Mouse (Mus musculus): ENCODE data around the gene Thy1. TPM values are rescaled to one million over a fixed set of nuclear protein-coding genes. Genes with fewer than 3 reads are reported as not detected.
A peak's percentile ranks its signal among the peaks of the same experiment; 100 is the strongest.

The Thy1 gene
- polyA plus RNA-seq, 1 experiment from 2014 or later: 14.3 TPM

DNA sequence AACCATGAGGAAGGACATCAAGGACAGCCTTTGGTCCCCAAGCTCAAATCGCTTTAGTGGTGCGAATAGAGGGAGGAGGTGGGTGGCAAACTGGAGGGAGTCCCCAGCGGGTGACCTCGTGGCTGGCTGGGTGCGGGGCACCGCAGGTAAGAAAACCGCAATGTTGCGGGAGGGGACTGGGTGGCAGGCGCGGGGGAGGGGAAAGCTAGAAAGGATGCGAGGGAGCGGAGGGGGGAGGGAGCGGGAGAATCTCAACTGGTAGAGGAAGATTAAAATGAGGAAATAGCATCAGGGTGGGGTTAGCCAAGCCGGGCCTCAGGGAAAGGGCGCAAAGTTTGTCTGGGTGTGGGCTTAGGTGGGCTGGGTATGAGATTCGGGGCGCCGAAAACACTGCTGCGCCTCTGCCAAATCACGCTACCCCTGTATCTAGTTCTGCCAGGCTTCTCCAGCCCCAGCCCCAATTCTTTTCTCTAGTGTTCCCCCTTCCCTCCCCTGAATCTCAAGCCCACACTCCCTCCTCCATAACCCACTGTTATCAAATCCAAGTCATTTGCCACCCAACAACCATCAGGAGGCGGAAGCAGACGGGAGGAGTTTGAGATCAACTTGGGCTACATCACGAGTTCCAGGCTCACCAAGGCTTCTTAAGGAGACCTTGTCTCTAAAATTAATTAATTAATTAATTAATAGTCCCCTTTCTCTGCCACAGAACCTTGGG lies 683 bp downstream of the Thy1 start:
- 4% methylated on average over 23 of the region's 23 CpGs for WGBS
- H3K9me3 ChIP-seq (ENCODE audit: control insufficient read depth, low read length): no peaks in the 10 kb centered on the region
- H3K4me1 ChIP-seq (ENCODE audit: control insufficient read depth, insufficient read depth, low read length): 0 out of 2 replicates have a peak, but pooled peaks cover 10% of the 10 kb centered on the region
- H3K9ac ChIP-seq (ENCODE audit: low read depth, low read length): peak overlapping the region; percentile 47
- H3K4me2 ChIP-seq (replicated peaks; ENCODE audit: low read depth, low read length): peak overlapping the region; percentile 61
- no peaks in the 10 kb centered on the region for H3K36me3 ChIP-seq (ENCODE audit: control insufficient read depth, insufficient read depth, low read length)
- no peak overlapping the region for H3K27ac ChIP-seq (ENCODE audit: low read depth, low read length)
- ATAC-seq (ENCODE audit: low FRiP score, low TSS enrichment): peak; percentile 18; the same call in 1 of the 2 replicates
- peaks cover 23% of the 10 kb centered on the region for H3K27me3 ChIP-seq (ENCODE audit: control insufficient read depth, insufficient read depth, low read length)
- peak overlapping the region; percentile 46 for H3K4me3 ChIP-seq (ENCODE audit: low read length)

DNA sequence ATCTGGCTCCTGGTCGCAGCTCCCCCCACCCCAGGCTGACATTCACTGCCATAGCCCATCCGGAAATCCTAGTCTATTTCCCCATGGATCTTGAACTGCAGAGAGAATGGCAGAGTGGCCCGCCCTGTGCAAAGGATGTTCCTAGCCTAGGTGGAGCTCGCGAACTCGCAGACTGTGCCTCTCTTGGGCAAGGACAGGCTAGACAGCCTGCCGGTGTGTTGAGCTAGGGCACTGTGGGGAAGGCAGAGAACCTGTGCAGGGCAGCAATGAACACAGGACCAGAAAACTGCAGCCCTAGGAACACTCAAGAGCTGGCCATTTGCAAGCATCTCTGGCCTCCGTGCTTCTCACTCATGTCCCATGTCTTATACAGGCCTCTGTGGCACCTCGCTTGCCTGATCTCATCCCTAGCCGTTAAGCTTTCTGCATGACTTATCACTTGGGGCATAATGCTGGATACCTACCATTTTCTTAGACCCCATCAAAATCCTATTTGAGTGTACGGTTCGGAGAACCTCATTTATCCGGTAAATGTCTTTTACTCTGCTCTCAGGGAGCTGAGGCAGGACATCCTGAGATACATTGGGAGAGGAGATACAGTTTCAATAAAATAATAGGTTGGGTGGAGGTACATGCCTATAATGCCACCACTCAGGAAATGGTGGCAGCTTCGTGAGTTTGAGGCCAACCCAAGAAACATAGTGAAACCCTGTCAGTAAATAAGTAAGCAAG lies 1.4 kb downstream of the Thy1 start:
- ATAC-seq (ENCODE audit: low FRiP score, low TSS enrichment): no peak
- Histone ChIP-seq H3K27ac (ENCODE audit: low read depth, low read length) (no peak overlapping the region), H3K27me3 (ENCODE audit: control insufficient read depth, insufficient read depth, low read length) (peaks cover 23% of the 10 kb centered on the region), H3K4me2 (replicated peaks; ENCODE audit: low read depth, low read length) (peak overlapping the region; percentile 61), H3K36me3 (ENCODE audit: control insufficient read depth, insufficient read depth, low read length) (no peaks in the 10 kb centered on the region), H3K4me3 (ENCODE audit: low read length) (peak overlapping the region; percentile 46), H3K4me1 (ENCODE audit: control insufficient read depth, insufficient read depth, low read length) (0 out of 2 replicates have a peak, but pooled peaks cover 10% of the 10 kb centered on the region), H3K9ac (ENCODE audit: low read depth, low read length) (no peak overlapping the region), H3K9me3 (ENCODE audit: control insufficient read depth, low read length) (no peaks in the 10 kb centered on the region)
- 40% methylated on average over 14 of the region's 14 CpGs for WGBS

DNA sequence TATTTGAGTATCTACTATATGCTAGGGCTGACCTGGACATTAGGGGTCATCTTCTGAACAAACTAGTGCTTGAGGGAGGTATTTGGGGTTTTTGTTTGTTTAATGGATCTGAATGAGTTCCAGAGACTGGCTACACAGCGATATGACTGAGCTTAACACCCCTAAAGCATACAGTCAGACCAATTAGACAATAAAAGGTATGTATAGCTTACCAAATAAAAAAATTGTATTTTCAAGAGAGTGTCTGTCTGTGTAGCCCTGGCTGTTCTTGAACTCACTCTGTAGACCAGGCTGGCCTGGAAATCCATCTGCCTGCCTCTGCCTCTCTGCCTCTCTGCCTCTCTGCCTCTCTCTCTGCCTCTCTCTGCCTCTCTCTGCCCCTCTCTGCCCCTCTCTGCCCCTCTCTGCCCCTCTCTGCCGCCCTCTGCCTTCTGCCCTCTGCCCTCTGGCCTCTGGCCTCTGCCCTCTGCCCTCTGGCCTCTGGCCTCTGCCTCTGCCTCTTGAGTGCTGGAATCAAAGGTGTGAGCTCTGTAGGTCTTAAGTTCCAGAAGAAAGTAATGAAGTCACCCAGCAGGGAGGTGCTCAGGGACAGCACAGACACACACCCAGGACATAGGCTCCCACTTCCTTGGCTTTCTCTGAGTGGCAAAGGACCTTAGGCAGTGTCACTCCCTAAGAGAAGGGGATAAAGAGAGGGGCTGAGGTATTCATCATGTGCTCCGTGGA lies 2.1 kb downstream of the Thy1 start:
- Histone ChIP-seq H3K4me3 (ENCODE audit: low read length) (no peak overlapping the region), H3K36me3 (ENCODE audit: control insufficient read depth, insufficient read depth, low read length) (no peaks in the 10 kb centered on the region), H3K4me2 (replicated peaks; ENCODE audit: low read depth, low read length) (no peak overlapping the region), H3K9me3 (ENCODE audit: control insufficient read depth, low read length) (no peaks in the 10 kb centered on the region), H3K9ac (ENCODE audit: low read depth, low read length) (no peak overlapping the region), H3K4me1 (ENCODE audit: control insufficient read depth, insufficient read depth, low read length) (0 out of 2 replicates have a peak, but pooled peaks cover 10% of the 10 kb centered on the region), H3K27ac (ENCODE audit: low read depth, low read length) (no peak overlapping the region), H3K27me3 (ENCODE audit: control insufficient read depth, insufficient read depth, low read length) (peaks cover 23% of the 10 kb centered on the region)
- 67% methylated on average over 3 of the region's 3 CpGs for WGBS
- no peak for ATAC-seq (ENCODE audit: low FRiP score, low TSS enrichment)

DNA sequence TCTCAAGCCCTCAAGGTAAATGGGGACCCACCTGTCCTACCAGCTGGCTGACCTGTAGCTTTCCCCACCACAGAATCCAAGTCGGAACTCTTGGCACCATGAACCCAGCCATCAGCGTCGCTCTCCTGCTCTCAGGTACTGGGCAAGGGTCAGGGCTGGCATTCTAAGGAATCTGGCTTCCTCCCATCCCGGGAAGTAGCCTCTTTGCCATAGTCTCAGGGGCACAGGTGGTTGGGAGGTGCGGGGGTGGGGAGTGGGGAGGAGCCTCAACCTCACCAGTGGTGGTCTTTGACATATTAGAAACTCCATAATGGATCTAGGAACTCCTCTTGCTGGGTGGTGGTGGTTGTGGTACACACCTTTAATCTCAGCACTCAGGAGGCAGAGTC lies 2.7 kb downstream of the Thy1 start:
- H3K4me1 ChIP-seq (ENCODE audit: control insufficient read depth, insufficient read depth, low read length): 0 out of 2 replicates have a peak, but pooled peaks cover 10% of the 10 kb centered on the region
- no peak overlapping the region for H3K4me2 ChIP-seq (replicated peaks; ENCODE audit: low read depth, low read length)
- H3K27ac ChIP-seq (ENCODE audit: low read depth, low read length): no peak overlapping the region
- WGBS: 85% methylated on average over 5 of the region's 5 CpGs
- ATAC-seq (ENCODE audit: low FRiP score, low TSS enrichment): no peak
- no peaks in the 10 kb centered on the region for H3K9me3 ChIP-seq (ENCODE audit: control insufficient read depth, low read length)
- no peak overlapping the region for H3K4me3 ChIP-seq (ENCODE audit: low read length)
- H3K9ac ChIP-seq (ENCODE audit: low read depth, low read length): no peak overlapping the region
- no peaks in the 10 kb centered on the region for H3K36me3 ChIP-seq (ENCODE audit: control insufficient read depth, insufficient read depth, low read length)
- H3K27me3 ChIP-seq (ENCODE audit: control insufficient read depth, insufficient read depth, low read length): peaks cover 23% of the 10 kb centered on the region

DNA sequence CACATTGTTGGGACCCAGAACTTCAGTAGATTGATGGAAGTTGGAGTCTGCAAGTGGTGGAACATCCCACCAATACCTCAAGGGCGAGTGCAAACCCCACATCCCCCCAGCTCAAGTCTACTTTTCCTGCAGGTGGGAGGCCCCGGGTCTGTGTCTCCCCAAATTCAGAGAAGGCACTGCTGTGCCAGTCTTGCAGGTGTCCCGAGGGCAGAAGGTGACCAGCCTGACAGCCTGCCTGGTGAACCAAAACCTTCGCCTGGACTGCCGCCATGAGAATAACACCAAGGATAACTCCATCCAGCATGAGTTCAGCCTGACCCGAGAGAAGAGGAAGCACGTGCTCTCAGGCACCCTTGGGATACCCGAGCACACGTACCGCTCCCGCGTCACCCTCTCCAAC lies 3.2 kb downstream of the Thy1 start:
- Histone ChIP-seq H3K4me1 (ENCODE audit: control insufficient read depth, insufficient read depth, low read length) (0 out of 2 replicates have a peak, but pooled peaks cover 10% of the 10 kb centered on the region), H3K4me3 (ENCODE audit: low read length) (no peak overlapping the region), H3K36me3 (ENCODE audit: control insufficient read depth, insufficient read depth, low read length) (no peaks in the 10 kb centered on the region), H3K27ac (ENCODE audit: low read depth, low read length) (no peak overlapping the region), H3K9ac (ENCODE audit: low read depth, low read length) (no peak overlapping the region), H3K27me3 (ENCODE audit: control insufficient read depth, insufficient read depth, low read length) (peaks cover 23% of the 10 kb centered on the region), H3K9me3 (ENCODE audit: control insufficient read depth, low read length) (no peaks in the 10 kb centered on the region), H3K4me2 (replicated peaks; ENCODE audit: low read depth, low read length) (no peak overlapping the region)
- ATAC-seq (ENCODE audit: low FRiP score, low TSS enrichment): no peak
- 88% methylated on average over 12 of the region's 12 CpGs for WGBS

DNA sequence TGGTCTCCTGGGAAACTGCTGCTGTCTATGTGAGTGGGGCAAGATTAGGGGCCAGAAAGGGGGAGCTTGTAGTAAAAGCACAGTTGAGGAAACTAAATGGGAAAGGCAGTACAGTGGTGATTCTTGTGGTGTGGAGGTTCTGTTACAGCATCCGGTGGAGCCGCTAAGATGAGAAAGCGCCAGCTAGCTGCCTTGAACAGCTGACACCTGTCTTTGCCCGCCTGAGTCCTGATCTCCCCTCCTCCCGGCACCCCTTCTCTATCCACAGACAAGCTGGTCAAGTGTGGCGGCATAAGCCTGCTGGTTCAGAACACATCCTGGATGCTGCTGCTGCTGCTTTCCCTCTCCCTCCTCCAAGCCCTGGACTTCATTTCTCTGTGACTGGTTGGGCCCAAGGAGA lies 3.9 kb downstream of the Thy1 start:
- 38% methylated on average over 6 of the region's 6 CpGs for WGBS

DNA sequence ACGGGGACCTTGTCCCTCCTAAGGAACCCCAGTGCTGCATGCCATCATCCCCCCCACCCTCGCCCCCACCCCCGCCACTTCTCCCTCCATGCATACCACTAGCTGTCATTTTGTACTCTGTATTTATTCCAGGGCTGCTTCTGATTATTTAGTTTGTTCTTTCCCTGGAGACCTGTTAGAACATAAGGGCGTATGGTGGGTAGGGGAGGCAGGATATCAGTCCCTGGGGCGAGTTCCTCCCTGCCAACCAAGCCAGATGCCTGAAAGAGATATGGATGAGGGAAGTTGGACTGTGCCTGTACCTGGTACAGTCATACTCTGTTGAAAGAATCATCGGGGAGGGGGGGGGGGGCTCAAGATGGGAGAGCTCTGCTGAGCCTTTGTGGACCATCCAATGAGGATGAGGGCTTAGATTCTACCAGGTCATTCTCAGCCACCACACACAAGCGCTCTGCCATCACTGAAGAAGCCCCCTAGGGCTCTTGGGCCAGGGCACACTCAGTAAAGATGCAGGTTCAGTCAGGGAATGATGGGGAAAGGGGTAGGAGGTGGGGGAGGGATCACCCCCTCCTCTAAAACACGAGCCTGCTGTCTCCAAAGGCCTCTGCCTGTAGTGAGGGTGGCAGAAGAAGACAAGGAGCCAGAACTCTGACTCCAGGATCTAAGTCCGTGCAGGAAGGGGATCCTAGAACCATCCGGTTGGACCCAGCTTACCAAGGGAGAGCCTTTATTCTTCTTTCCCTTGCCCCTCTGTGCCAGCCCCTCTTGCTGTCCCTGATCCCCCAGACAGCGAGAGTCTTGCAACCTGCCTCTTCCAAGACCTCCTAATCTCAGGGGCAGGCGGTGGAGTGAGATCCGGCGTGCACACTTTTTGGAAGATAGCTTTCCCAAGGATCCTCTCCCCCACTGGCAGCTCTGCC lies 4.6 kb downstream of the Thy1 start:
- 0 out of 2 replicates have a peak, but pooled peaks cover 10% of the 10 kb centered on the region for H3K4me1 ChIP-seq (ENCODE audit: control insufficient read depth, insufficient read depth, low read length)
- no peaks in the 10 kb centered on the region for H3K36me3 ChIP-seq (ENCODE audit: control insufficient read depth, insufficient read depth, low read length)
- no peak overlapping the region for H3K4me3 ChIP-seq (ENCODE audit: low read length)
- no peak overlapping the region for H3K4me2 ChIP-seq (replicated peaks; ENCODE audit: low read depth, low read length)
- WGBS: 77% methylated on average over 14 of the region's 14 CpGs
- H3K9me3 ChIP-seq (ENCODE audit: control insufficient read depth, low read length): no peaks in the 10 kb centered on the region
- H3K27me3 ChIP-seq (ENCODE audit: control insufficient read depth, insufficient read depth, low read length): peaks cover 23% of the 10 kb centered on the region
- no peak for ATAC-seq (ENCODE audit: low FRiP score, low TSS enrichment)
- H3K9ac ChIP-seq (ENCODE audit: low read depth, low read length): no peak overlapping the region
- H3K27ac ChIP-seq (ENCODE audit: low read depth, low read length): no peak overlapping the region

More for the DNA sequence above, 3.9 kb downstream of the Thy1 start:
- no peak for ATAC-seq (ENCODE audit: low FRiP score, low TSS enrichment)
- no peak overlapping the region for H3K9ac ChIP-seq (ENCODE audit: low read depth, low read length)
- no peak overlapping the region for H3K27ac ChIP-seq (ENCODE audit: low read depth, low read length)
- peaks cover 23% of the 10 kb centered on the region for H3K27me3 ChIP-seq (ENCODE audit: control insufficient read depth, insufficient read depth, low read length)
- H3K4me2 ChIP-seq (replicated peaks; ENCODE audit: low read depth, low read length): no peak overlapping the region
- H3K9me3 ChIP-seq (ENCODE audit: control insufficient read depth, low read length): no peaks in the 10 kb centered on the region
- H3K36me3 ChIP-seq (ENCODE audit: control insufficient read depth, insufficient read depth, low read length): no peaks in the 10 kb centered on the region
- H3K4me1 ChIP-seq (ENCODE audit: control insufficient read depth, insufficient read depth, low read length): 0 out of 2 replicates have a peak, but pooled peaks cover 10% of the 10 kb centered on the region
- no peak overlapping the region for H3K4me3 ChIP-seq (ENCODE audit: low read length)

All from kidney, embryonic 14.5 days (tissue).